Mouse (Mus musculus): Measurements from ENCODE around the gene Rab11fip4. TPM values are rescaled to one million over a fixed set of nuclear protein-coding genes. Genes with fewer than 3 reads are reported as not detected.

Gene Rab11fip4
- polyA plus RNA-seq, 1 experiment from 2014 or later = 0.14 TPM

DNA sequence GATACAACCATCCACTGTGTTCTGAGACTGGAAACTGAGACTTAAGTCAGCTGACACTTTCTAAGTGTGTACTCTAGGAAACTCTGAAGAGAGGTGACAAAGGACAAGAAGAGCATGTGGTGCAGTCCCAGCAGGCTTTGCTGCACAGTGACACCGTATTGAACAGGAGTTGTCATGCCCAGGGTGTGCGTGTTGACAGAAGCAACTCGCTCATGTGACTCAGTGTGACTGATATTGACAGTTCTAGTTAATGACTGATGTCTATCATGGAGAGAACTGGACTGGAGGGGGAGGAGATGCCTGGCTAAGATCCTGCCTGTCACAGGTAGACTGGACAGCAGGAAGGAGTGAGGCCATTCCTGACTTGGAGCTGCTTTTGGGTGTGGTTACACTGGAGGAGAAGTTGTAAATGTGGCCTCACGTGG, 63.4 kb downstream of the Rab11fip4 start:
- 0 out of 2 replicates have a peak, but pooled peaks cover 10% of the 10 kb centered on the region for H3K27me3 ChIP-seq (ENCODE audit: control insufficient read depth, insufficient read depth, low read length)
- H3K9ac ChIP-seq (ENCODE audit: low read length) = no peak overlapping the region
- WGBS = 56% methylated on average over 4 of the region's 4 CpGs
- no peaks in the 10 kb centered on the region for H3K4me1 ChIP-seq (ENCODE audit: control insufficient read depth in 2 of 2, insufficient read depth in 2 of 2, low read length in 2 of 2)
- no peaks in the 10 kb centered on the region for H3K9me3 ChIP-seq (ENCODE audit: control insufficient read depth, low read length)
- H3K27ac ChIP-seq (replicated peaks in 1 of 2; ENCODE audit: control insufficient read depth in 1 of 2, insufficient read depth in 1 of 2, low read depth in 2 of 2, low read length in 2 of 2) = no peak overlapping the region
- H3K4me3 ChIP-seq (ENCODE audit: control insufficient read depth in 1 of 2, insufficient read depth in 1 of 2, low read depth in 1 of 2, low read length in 2 of 2) = no peak overlapping the region
- H3K36me3 ChIP-seq (ENCODE audit: control insufficient read depth, insufficient read depth, low read length) = no peaks in the 10 kb centered on the region
- ATAC-seq (ENCODE audit: insufficient number of reproducible peaks, insufficient read depth, low FRiP score, low read depth) = no peak
- no peak overlapping the region for H3K4me2 ChIP-seq (ENCODE audit: low read length)

GRCm38 (mm10) chr11:79655592-79655991, 64.6 kb downstream of the Rab11fip4 start:
- no peak overlapping the region for H3K27ac ChIP-seq (replicated peaks in 1 of 2; ENCODE audit: control insufficient read depth in 1 of 2, insufficient read depth in 1 of 2, low read depth in 2 of 2, low read length in 2 of 2)
- 83% methylated on average over 7 of the region's 7 CpGs for WGBS
- no peak overlapping the region for H3K9ac ChIP-seq (ENCODE audit: low read length)
- 0 out of 2 replicates have a peak, but pooled peaks cover 10% of the 10 kb centered on the region for H3K27me3 ChIP-seq (ENCODE audit: control insufficient read depth, insufficient read depth, low read length)
- H3K4me1 ChIP-seq (ENCODE audit: control insufficient read depth in 2 of 2, insufficient read depth in 2 of 2, low read length in 2 of 2) = peaks cover 2 to 3% of the 10 kb centered on the region in 2 experiments; a peak in 2 of 4 replicates
- no peaks in the 10 kb centered on the region for H3K9me3 ChIP-seq (ENCODE audit: control insufficient read depth, low read length)
- H3K36me3 ChIP-seq (ENCODE audit: control insufficient read depth, insufficient read depth, low read length) = no peaks in the 10 kb centered on the region
- no peak overlapping the region for H3K4me2 ChIP-seq (ENCODE audit: low read length)
- ATAC-seq (ENCODE audit: insufficient number of reproducible peaks, insufficient read depth, low FRiP score, low read depth) = no peak
- H3K4me3 ChIP-seq (ENCODE audit: control insufficient read depth in 1 of 2, insufficient read depth in 1 of 2, low read depth in 1 of 2, low read length in 2 of 2) = no peak overlapping the region

- no peak overlapping the region for H3K9ac ChIP-seq (ENCODE audit: low read length)
- H3K4me3 ChIP-seq (ENCODE audit: control insufficient read depth in 1 of 2, insufficient read depth in 1 of 2, low read depth in 1 of 2, low read length in 2 of 2) = no peak overlapping the region
- H3K4me1 ChIP-seq (ENCODE audit: control insufficient read depth in 2 of 2, insufficient read depth in 2 of 2, low read length in 2 of 2) = peaks cover 3 to 10% of the 10 kb centered on the region in 2 experiments; a peak in 2 of 4 replicates
- no peaks in the 10 kb centered on the region for H3K36me3 ChIP-seq (ENCODE audit: control insufficient read depth, insufficient read depth, low read length)
- H3K4me2 ChIP-seq (ENCODE audit: low read length) = no peak overlapping the region
- 93% methylated on average over 1 of the region's 1 CpGs for WGBS
- H3K27ac ChIP-seq (replicated peaks in 1 of 2; ENCODE audit: control insufficient read depth in 1 of 2, insufficient read depth in 1 of 2, low read depth in 2 of 2, low read length in 2 of 2) = no peak overlapping the region
- peaks cover 14% of the 10 kb centered on the region for H3K27me3 ChIP-seq (ENCODE audit: control insufficient read depth, insufficient read depth, low read length)
- ATAC-seq (ENCODE audit: insufficient number of reproducible peaks, insufficient read depth, low FRiP score, low read depth) = no peak
- H3K9me3 ChIP-seq (ENCODE audit: control insufficient read depth, low read length) = no peaks in the 10 kb centered on the region
These were observed 65.5 kb downstream of the Rab11fip4 start for GRCm38 (mm10) chr11:79656491-79656890.

- H3K27me3 ChIP-seq (ENCODE audit: control insufficient read depth, insufficient read depth, low read length) = peaks cover 20% of the 10 kb centered on the region
- H3K9ac ChIP-seq (ENCODE audit: low read length) = no peak overlapping the region
- no peaks in the 10 kb centered on the region for H3K36me3 ChIP-seq (ENCODE audit: control insufficient read depth, insufficient read depth, low read length)
- H3K4me2 ChIP-seq (ENCODE audit: low read length) = no peak overlapping the region
- no peaks in the 10 kb centered on the region for H3K9me3 ChIP-seq (ENCODE audit: control insufficient read depth, low read length)
- no peak overlapping the region for H3K4me3 ChIP-seq (ENCODE audit: control insufficient read depth in 1 of 2, insufficient read depth in 1 of 2, low read depth in 1 of 2, low read length in 2 of 2)
- no peak for ATAC-seq (ENCODE audit: insufficient number of reproducible peaks, insufficient read depth, low FRiP score, low read depth)
- WGBS = 72% methylated on average over 5 of the region's 5 CpGs
- H3K4me1 ChIP-seq (ENCODE audit: control insufficient read depth in 2 of 2, insufficient read depth in 2 of 2, low read length in 2 of 2) = peaks cover 3 to 10% of the 10 kb centered on the region in 2 experiments; a peak in 2 of 4 replicates
- no peak overlapping the region for H3K27ac ChIP-seq (replicated peaks in 1 of 2; ENCODE audit: control insufficient read depth in 1 of 2, insufficient read depth in 1 of 2, low read depth in 2 of 2, low read length in 2 of 2)
These were observed 66.0 kb downstream of the Rab11fip4 start for GRCm38 (mm10) chr11:79657053-79657452.

DNA sequence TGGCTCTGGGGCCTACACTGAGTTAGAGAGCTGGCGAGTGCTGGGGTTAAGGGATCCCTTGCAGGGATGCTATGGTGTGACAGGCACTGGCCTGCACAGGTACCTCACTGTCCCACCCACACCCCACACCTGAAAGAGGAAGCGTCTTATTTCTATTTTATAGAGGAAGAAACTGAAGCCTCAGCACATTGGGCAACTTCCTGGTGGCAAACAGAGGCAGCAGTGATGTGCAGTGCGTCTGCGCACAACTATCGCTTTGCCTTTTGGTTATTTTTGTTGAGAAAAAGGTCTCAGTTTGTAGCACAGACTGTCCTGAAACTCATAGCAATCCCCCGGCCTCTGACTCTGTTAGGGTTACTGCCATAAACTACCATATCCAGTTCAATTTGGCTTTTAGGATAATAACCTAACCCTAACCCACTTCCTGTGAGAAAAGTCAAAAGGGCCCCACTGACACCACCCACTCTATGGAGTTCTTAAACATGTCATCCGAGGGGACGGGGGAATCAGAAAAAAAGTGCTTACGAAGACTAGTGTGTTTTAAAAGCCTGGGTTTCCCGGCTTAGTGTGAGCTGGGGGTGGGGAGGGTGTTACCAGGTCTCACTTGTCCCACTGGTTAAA, 67.3 kb downstream of the Rab11fip4 start:
- H3K4me2 ChIP-seq (ENCODE audit: low read length) = no peak overlapping the region
- peaks cover 30% of the 10 kb centered on the region for H3K27me3 ChIP-seq (ENCODE audit: control insufficient read depth, insufficient read depth, low read length)
- ATAC-seq (ENCODE audit: insufficient number of reproducible peaks, insufficient read depth, low FRiP score, low read depth) = no peak
- H3K4me1 ChIP-seq (ENCODE audit: control insufficient read depth in 2 of 2, insufficient read depth in 2 of 2, low read length in 2 of 2) = peaks cover 3 to 10% of the 10 kb centered on the region in 2 experiments; a peak in 2 of 4 replicates
- H3K27ac ChIP-seq (replicated peaks in 1 of 2; ENCODE audit: control insufficient read depth in 1 of 2, insufficient read depth in 1 of 2, low read depth in 2 of 2, low read length in 2 of 2) = no peak overlapping the region
- WGBS = 87% methylated on average over 10 of the region's 10 CpGs
- H3K4me3 ChIP-seq (ENCODE audit: control insufficient read depth in 1 of 2, insufficient read depth in 1 of 2, low read depth in 1 of 2, low read length in 2 of 2) = no peak overlapping the region
- no peaks in the 10 kb centered on the region for H3K36me3 ChIP-seq (ENCODE audit: control insufficient read depth, insufficient read depth, low read length)
- no peak overlapping the region for H3K9ac ChIP-seq (ENCODE audit: low read length)
- no peaks in the 10 kb centered on the region for H3K9me3 ChIP-seq (ENCODE audit: control insufficient read depth, low read length)

GRCm38 (mm10) chr11:79660361-79661205, 69.6 kb downstream of the Rab11fip4 start:
- Histone ChIP-seq H3K27me3 (ENCODE audit: control insufficient read depth, insufficient read depth, low read length) (peaks cover 38% of the 10 kb centered on the region), H3K27ac (replicated peaks in 1 of 2; ENCODE audit: control insufficient read depth in 1 of 2, insufficient read depth in 1 of 2, low read depth in 2 of 2, low read length in 2 of 2) (no peak overlapping the region), H3K9ac (ENCODE audit: low read length) (peak overlapping the region; percentile 60), H3K4me1 (ENCODE audit: control insufficient read depth in 2 of 2, insufficient read depth in 2 of 2, low read length in 2 of 2) (peaks cover 3 to 10% of the 10 kb centered on the region in 2 experiments; a peak in 2 of 4 replicates), H3K9me3 (ENCODE audit: control insufficient read depth, low read length) (no peaks in the 10 kb centered on the region), H3K4me3 (ENCODE audit: control insufficient read depth in 1 of 2, insufficient read depth in 1 of 2, low read depth in 1 of 2, low read length in 2 of 2) (peak overlapping the region; percentile 36 to 53), H3K4me2 (ENCODE audit: low read length) (peak overlapping the region; percentile 92), H3K36me3 (ENCODE audit: control insufficient read depth, insufficient read depth, low read length) (no peaks in the 10 kb centered on the region)
- 2% methylated on average over 69 of the region's 69 CpGs for WGBS
- ATAC-seq (ENCODE audit: insufficient number of reproducible peaks, insufficient read depth, low FRiP score, low read depth) = peak; percentile 76; the same call in 1 of the 2 replicates

DNA sequence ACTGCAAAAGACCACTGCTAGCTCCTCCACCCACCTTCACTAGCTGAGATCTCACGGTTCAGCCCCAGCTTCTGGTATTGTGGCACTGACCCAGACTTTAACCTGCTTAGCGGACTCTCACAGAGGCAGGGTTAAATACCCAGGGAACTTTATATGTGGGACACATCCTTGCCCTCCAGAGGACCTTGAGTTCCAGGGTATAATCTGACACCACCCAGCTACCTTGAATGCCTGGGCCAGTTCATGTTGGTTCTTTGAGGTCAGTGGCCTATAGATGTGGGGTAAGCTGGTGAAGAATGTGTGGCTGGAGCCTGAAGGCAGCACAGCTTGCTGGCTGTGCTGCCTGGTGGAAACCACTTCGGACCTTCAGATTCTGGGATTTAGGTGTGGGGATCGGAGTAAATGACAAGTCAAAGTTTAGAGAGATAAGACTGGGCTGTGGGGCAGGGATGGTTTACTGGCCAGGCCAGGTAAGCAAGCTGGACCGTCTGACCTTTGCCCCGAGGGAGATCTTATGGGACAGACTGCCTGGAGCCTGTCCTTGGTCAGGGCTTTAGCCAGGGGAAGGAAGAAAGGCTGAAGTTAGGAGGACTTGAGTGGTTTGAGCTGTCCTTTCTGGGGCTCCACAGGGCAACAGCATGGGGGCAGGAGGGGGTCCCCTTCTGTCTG, 71.0 kb downstream of the Rab11fip4 start:
- no peaks in the 10 kb centered on the region for H3K36me3 ChIP-seq (ENCODE audit: control insufficient read depth, insufficient read depth, low read length)
- ATAC-seq (ENCODE audit: insufficient number of reproducible peaks, insufficient read depth, low FRiP score, low read depth) = no peak
- WGBS = 75% methylated on average over 6 of the region's 6 CpGs
- no peak overlapping the region for H3K27ac ChIP-seq (replicated peaks in 1 of 2; ENCODE audit: control insufficient read depth in 1 of 2, insufficient read depth in 1 of 2, low read depth in 2 of 2, low read length in 2 of 2)
- H3K4me3 ChIP-seq (ENCODE audit: control insufficient read depth in 1 of 2, insufficient read depth in 1 of 2, low read depth in 1 of 2, low read length in 2 of 2) = no peak overlapping the region
- H3K27me3 ChIP-seq (ENCODE audit: control insufficient read depth, insufficient read depth, low read length) = peaks cover 38% of the 10 kb centered on the region
- H3K4me2 ChIP-seq (ENCODE audit: low read length) = no peak overlapping the region
- H3K9me3 ChIP-seq (ENCODE audit: control insufficient read depth, low read length) = no peaks in the 10 kb centered on the region
- no peak overlapping the region for H3K9ac ChIP-seq (ENCODE audit: low read length)
- peaks cover 3 to 10% of the 10 kb centered on the region in 2 experiments; a peak in 2 of 4 replicates for H3K4me1 ChIP-seq (ENCODE audit: control insufficient read depth in 2 of 2, insufficient read depth in 2 of 2, low read length in 2 of 2)
